Mouse (Mus musculus): ENCODE data around the gene Sim2. TPM values are rescaled to one million over a fixed set of nuclear protein-coding genes. Genes with fewer than 3 reads are reported as not detected.

Sim2 gene
- polyA plus RNA-seq, 1 experiment from 2014 or later, result 0.27 TPM

DNA sequence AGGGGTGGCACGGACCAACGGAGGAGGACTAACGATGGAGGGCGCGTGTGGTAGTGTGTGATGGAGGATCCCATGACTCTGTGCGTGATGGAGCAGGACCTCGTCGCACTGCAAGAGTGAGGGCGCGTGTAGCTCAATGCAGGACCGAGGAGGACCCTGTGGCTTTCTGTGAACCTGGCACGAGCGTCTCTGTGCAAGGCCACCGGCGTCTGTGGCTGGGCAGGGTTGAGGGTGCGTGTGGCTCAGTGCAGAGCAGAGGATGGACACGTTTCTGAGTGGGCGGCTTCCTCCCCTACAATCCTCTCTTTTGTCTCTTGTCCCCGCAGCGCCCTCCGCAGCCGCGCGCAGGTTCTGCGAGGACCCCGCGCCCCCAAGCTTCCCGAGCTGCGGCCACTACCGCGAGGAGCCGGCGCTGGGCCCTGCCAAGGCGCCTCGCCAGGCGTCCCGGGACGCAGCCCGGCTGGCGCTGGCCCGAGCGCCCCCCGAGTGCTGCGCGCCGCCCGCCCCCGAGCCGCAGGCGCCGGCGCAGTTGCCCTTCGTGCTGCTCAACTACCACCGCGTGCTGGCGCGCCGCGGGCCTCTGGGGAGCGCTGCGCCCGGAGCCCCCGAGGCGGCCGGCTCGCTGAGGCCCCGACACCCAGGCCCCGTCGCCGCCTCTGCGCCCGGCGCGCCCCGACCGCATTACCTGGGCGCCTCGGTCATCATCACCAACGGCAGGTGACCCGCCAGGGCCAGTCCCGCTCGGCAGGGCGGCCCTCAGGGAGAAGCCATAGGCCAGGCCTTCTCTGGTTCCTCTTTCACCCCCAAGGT is 40.6 kb downstream of the Sim2 start:
- H3K27ac ChIP-seq, result peak overlapping the region; percentile 85
- WGBS, result 1% methylated on average over 83 of the region's 83 CpGs
- no peaks in the 10 kb centered on the region for H3K9me3 ChIP-seq
- peaks cover 37% of the 10 kb centered on the region for H3K4me1 ChIP-seq (replicated peaks)
- H3K27me3 ChIP-seq (ENCODE audit: insufficient read depth, poor library complexity, severe bottlenecking), result peaks cover 82% of the 10 kb centered on the region
- H3K36me3 ChIP-seq, result no peaks in the 10 kb centered on the region
- peak; percentile 55 for DNase-seq (ENCODE audit: low spot score)
- H3K4me3 ChIP-seq, result peak overlapping the region; percentile 64

DNA sequence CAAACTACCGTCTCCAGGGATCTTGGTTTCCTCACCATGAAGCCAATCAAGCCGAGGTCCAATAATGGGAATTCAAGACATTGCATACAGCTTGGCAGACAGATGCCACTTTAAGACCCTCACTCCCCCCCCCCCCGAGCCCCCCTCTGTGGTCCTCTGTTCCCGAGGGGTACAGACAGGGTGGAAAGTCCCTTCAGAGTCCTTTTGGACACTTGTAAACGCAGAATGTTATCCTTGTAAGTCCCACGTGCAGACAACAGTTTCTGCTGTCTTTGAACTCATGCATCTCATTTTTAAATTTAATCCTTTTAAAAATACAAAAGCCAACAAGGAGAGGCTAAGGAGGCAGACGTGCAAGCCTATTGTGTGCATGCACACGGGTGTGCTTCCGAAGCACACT is 41.5 kb downstream of the Sim2 start:
- H3K27ac ChIP-seq, result no peak overlapping the region
- H3K27me3 ChIP-seq (ENCODE audit: insufficient read depth, poor library complexity, severe bottlenecking), result peaks cover 83% of the 10 kb centered on the region
- peak overlapping the region; percentile 64; the same call in 1 of the 2 replicates for H3K4me3 ChIP-seq
- H3K4me1 ChIP-seq (replicated peaks), result peaks cover 37% of the 10 kb centered on the region
- DNase-seq (ENCODE audit: low spot score), result no peak
- whole genome bisulfite sequencing, result 35% methylated on average over 9 of the region's 9 CpGs
- H3K36me3 ChIP-seq, result no peaks in the 10 kb centered on the region
- H3K9me3 ChIP-seq, result no peaks in the 10 kb centered on the region

DNA sequence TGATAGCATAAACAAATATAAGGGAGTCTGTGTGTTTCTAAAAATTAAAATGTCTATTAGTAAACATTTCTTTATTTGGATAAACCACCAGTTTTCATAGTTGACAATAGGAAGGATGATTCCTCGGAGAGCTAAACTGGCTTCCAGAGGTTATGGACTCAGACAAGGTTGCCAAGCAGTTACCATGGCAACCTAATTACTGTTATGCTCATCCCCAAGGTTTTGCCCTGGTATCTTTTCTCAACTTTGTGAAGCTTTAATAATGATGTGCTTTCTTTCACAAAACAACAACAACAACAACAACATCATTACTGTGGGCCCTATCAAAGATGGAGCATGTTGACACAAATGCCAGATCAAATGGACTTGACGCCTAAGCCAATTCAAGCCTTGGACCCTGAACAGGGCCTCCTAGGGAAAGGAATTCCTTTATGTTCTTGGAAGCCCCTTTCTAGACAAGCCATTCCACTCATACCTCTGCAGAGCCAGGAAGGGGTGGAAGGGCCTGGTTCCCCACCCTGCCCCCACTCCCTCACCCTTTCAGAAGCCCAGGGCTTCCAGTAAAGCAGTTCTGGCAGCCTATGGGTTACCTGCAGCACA is 43.6 kb downstream of the Sim2 start:
- WGBS, result 16% methylated on average over 2 of the region's 2 CpGs
- Histone ChIP-seq H3K27me3 (ENCODE audit: insufficient read depth, poor library complexity, severe bottlenecking) (peaks cover 65% of the 10 kb centered on the region), H3K4me3 (no peak overlapping the region), H3K9me3 (no peaks in the 10 kb centered on the region), H3K36me3 (peaks cover 4% of the 10 kb centered on the region; the same call in 1 of the 2 replicates), H3K27ac (no peak overlapping the region), H3K4me1 (replicated peaks) (peaks cover 37% of the 10 kb centered on the region)
- peak; percentile 35 for DNase-seq (ENCODE audit: low spot score)

DNA sequence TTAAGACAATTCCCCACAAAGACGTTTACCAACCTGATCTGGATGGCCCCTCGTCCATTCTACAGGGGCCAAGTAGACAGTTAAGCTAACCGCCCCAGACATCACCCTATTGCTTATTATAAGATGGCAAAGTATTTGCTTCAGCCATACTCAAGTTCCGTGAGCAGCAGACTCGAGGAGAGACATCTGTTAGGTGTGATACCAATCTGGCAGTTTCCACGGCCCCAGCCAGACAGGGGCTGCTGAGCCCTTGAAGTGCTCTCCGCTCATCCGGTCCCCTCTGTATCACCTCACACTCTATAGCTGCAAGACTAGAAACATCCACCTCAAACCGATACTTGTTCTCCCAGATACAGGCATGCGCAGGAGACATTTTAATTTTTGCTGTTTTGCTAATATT is 49.5 kb downstream of the Sim2 start:
- H3K27me3 ChIP-seq (ENCODE audit: insufficient read depth, poor library complexity, severe bottlenecking), result peaks cover 17% of the 10 kb centered on the region
- WGBS, result 90% methylated on average over 10 of the region's 10 CpGs
- DNase-seq (ENCODE audit: low spot score), result no peak

DNA sequence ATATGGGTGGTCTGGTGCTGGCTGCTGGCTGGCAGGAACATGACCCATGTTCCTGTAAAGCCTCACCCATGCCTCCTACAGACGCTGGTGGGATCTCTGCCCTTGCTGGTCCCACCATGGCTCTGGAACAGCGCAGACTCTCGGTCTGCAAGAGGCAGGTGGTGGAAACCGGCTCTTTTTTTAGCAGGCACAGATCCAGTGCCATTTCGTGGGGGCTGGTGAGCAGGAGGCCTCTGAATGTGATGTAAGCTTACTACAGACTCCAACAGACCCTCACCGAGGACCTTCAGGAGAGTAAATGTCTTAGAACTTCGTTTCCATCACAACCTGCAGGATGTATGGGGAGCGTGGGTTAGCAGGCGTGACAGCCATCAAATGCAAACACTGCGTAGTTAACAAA is 56.0 kb downstream of the Sim2 start:
- Histone ChIP-seq H3K27ac (no peak overlapping the region), H3K4me3 (no peak overlapping the region), H3K36me3 (peaks cover 7% of the 10 kb centered on the region; the same call in 1 of the 2 replicates), H3K27me3 (ENCODE audit: insufficient read depth, poor library complexity, severe bottlenecking) (peaks cover 17% of the 10 kb centered on the region; the same call in 1 of the 2 replicates), H3K4me1 (replicated peaks) (peaks cover 26% of the 10 kb centered on the region), H3K9me3 (peaks cover 3% of the 10 kb centered on the region; the same call in 1 of the 2 replicates)
- DNase-seq (ENCODE audit: low spot score), result no peak
- WGBS, result 77% methylated on average over 10 of the region's 10 CpGs

More for the DNA sequence above, 49.5 kb downstream of the Sim2 start:
- no peak overlapping the region for H3K4me3 ChIP-seq
- no peak overlapping the region for H3K27ac ChIP-seq
- peaks cover 3% of the 10 kb centered on the region; the same call in 1 of the 2 replicates for H3K9me3 ChIP-seq
- peaks cover 5% of the 10 kb centered on the region for H3K4me1 ChIP-seq (replicated peaks)
- peaks cover 11% of the 10 kb centered on the region for H3K36me3 ChIP-seq

- Histone ChIP-seq H3K36me3 (peaks cover 5% of the 10 kb centered on the region; the same call in 1 of the 2 replicates), H3K27ac (peak overlapping the region; percentile 31; the same call in 1 of the 2 replicates), H3K27me3 (ENCODE audit: insufficient read depth, poor library complexity, severe bottlenecking) (peaks cover 21% of the 10 kb centered on the region; the same call in 1 of the 2 replicates), H3K4me3 (no peak overlapping the region), H3K9me3 (no peaks in the 10 kb centered on the region), H3K4me1 (replicated peaks) (peaks cover 31% of the 10 kb centered on the region)
- WGBS, result 48% methylated on average over 10 of the region's 10 CpGs
- no peak for DNase-seq (ENCODE audit: low spot score)
Measured at GRCm38 (mm10) chr16:94143325-94143724, 58.6 kb downstream of the Sim2 start.

DNA sequence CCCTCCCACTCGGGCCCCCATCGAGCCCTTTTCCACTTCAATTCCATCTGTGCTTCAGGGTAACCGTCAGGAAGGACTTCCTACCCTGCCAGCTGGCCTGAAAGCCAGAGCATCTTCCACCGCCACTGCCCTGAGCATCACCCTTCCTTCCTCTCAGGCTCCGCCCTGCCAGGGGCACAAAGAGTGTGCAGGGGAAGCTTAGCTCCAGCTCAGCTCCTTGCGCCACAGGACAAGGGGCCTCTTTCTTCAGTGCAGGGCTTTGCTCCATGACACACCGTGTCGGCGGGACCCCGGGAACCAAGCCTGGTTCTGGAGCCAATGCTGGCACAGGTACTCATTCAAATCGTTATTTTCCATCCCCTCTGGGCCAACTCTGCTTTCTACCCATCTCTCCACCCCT is 63.4 kb downstream of the Sim2 start:
- Histone ChIP-seq H3K27me3 (ENCODE audit: insufficient read depth, poor library complexity, severe bottlenecking) (peaks cover 46% of the 10 kb centered on the region), H3K27ac (peak overlapping the region; percentile 70), H3K4me1 (replicated peaks) (peaks cover 24% of the 10 kb centered on the region), H3K4me3 (peak overlapping the region; percentile 5; the same call in 1 of the 2 replicates), H3K36me3 (no peaks in the 10 kb centered on the region), H3K9me3 (no peaks in the 10 kb centered on the region)
- DNase-seq (ENCODE audit: low spot score), result no peak
- 42% methylated on average over 11 of the region's 11 CpGs for WGBS

- Histone ChIP-seq H3K27ac (no peak overlapping the region), H3K36me3 (no peaks in the 10 kb centered on the region), H3K4me1 (replicated peaks) (peaks cover 27% of the 10 kb centered on the region), H3K27me3 (ENCODE audit: insufficient read depth, poor library complexity, severe bottlenecking) (peaks cover 45% of the 10 kb centered on the region), H3K4me3 (no peak overlapping the region), H3K9me3 (no peaks in the 10 kb centered on the region)
- WGBS, result 83% methylated on average over 15 of the region's 15 CpGs
- DNase-seq (ENCODE audit: low spot score), result no peak
Measured at GRCm38 (mm10) chr16:94150125-94151103, 65.7 kb downstream of the Sim2 start.

- 17% methylated on average over 14 of the region's 14 CpGs for WGBS
- peaks cover 23% of the 10 kb centered on the region for H3K4me1 ChIP-seq (replicated peaks)
- no peaks in the 10 kb centered on the region for H3K9me3 ChIP-seq
- H3K27ac ChIP-seq, result peak overlapping the region; percentile 19
- peaks cover 41% of the 10 kb centered on the region for H3K27me3 ChIP-seq (ENCODE audit: insufficient read depth, poor library complexity, severe bottlenecking)
- peak; percentile 45 for DNase-seq (ENCODE audit: low spot score)
- H3K4me3 ChIP-seq, result no peak overlapping the region
- no peaks in the 10 kb centered on the region for H3K36me3 ChIP-seq
Measured at GRCm38 (mm10) chr16:94155041-94155653, 70.4 kb downstream of the Sim2 start.

DNA sequence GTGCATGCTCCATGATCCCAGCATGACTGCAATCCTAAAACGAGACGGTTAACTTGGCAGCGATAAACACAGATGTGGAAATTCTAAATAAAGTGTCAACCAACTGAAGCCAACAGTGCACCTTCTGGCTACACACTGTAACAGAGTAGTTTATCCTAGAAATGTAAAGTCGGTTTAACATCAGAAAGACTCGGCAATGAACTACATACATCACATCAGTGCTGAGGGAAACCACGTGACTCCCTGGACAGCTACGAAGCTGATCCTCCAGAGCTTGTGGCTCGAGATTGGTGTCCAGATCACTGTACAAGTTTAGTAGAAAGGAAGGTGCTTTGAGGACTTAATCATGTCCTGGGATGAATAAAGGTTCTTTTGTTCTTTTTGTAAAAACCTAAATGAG is 73.1 kb downstream of the Sim2 start:
- H3K4me3 ChIP-seq, result no peak overlapping the region
- H3K9me3 ChIP-seq, result no peaks in the 10 kb centered on the region
- H3K36me3 ChIP-seq, result no peaks in the 10 kb centered on the region
- peaks cover 41% of the 10 kb centered on the region for H3K4me1 ChIP-seq (replicated peaks)
- WGBS, result 83% methylated on average over 8 of the region's 8 CpGs
- DNase-seq (ENCODE audit: low spot score), result no peak
- no peak overlapping the region for H3K27ac ChIP-seq
- peaks cover 49% of the 10 kb centered on the region for H3K27me3 ChIP-seq (ENCODE audit: insufficient read depth, poor library complexity, severe bottlenecking)

GRCm38 (mm10) chr16:94162000-94162399 is 77.3 kb downstream of the Sim2 start:
- Histone ChIP-seq H3K27ac (peak overlapping the region; percentile 30; the same call in 1 of the 2 replicates), H3K27me3 (ENCODE audit: insufficient read depth, poor library complexity, severe bottlenecking) (peaks cover 32% of the 10 kb centered on the region), H3K36me3 (no peaks in the 10 kb centered on the region), H3K4me1 (replicated peaks) (peaks cover 39% of the 10 kb centered on the region), H3K4me3 (no peak overlapping the region), H3K9me3 (no peaks in the 10 kb centered on the region)
- DNase-seq (ENCODE audit: low spot score), result no peak
- WGBS, result 38% methylated on average over 6 of the region's 6 CpGs

DNA sequence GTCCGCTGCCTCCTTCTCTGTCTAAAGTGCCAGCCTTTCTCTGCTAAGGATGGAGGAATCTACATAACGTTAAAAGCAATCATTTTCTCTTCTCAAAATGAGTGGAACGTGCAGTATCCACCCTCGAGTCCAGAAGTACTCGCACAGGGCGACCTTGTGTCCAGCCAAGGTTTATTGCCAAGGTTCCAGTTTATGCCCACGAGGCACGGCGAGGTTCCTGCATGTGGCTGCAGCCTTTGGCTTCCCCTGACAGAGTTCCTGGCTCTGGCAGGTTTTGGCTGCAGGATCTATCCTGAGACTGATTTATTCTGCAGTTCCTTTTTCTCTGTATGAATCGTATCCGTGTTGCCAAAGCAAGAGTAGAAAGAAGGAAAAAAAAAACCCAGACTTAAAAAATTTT is 78.3 kb downstream of the Sim2 start:
- no peaks in the 10 kb centered on the region for H3K9me3 ChIP-seq
- no peak overlapping the region for H3K27ac ChIP-seq
- H3K36me3 ChIP-seq, result no peaks in the 10 kb centered on the region
- H3K4me3 ChIP-seq, result no peak overlapping the region
- 91% methylated on average over 11 of the region's 11 CpGs for WGBS
- peaks cover 35% of the 10 kb centered on the region for H3K27me3 ChIP-seq (ENCODE audit: insufficient read depth, poor library complexity, severe bottlenecking)
- no peak for DNase-seq (ENCODE audit: low spot score)
- peaks cover 39% of the 10 kb centered on the region for H3K4me1 ChIP-seq (replicated peaks)

Data from hindbrain, embryonic 10.5 days (tissue).